Mouse (Mus musculus) intestine, postnatal 0 days (tissue): Measurements from ENCODE around the gene Olfr1504. TPM values are rescaled to one million over a fixed set of nuclear protein-coding genes. Genes with fewer than 3 reads are reported as not detected.
"Not testable (repeated sequence)": the region's sequence is repeated elsewhere in the genome, so short reads cannot be mapped to it uniquely, and the experiment has no call there.

Source experiments
- ATAC-seq: fragments of 200-750 bp; cut with Nextera tagmentation; 2 replicates; pipeline ENCODE4 v1.8.0; 2017; ENCODE audit warnings: mild to moderate bottlenecking, moderate TSS enrichment, moderate library complexity
- H3K27ac ChIP-seq: fragments of 300-500 bp; sonication (generic); 2 replicates; pipeline ENCODE4 v1.5.1; 2014; ENCODE audit warnings: mild to moderate bottlenecking, low read depth, low read length, moderate library complexity
- H3K27me3 ChIP-seq: fragments of 300-500 bp; sonication (generic); replicated peaks from 2 replicates; pipeline ENCODE4 v1.6.1; 2014; ENCODE audit warnings: low read length, mixed read lengths; ENCODE audit not compliant: control insufficient read depth, insufficient read depth
- H3K36me3 ChIP-seq: fragments of 300-500 bp; sonication (generic); 2 replicates; pipeline ENCODE4 v1.6.1; 2014; ENCODE audit warnings: mild to moderate bottlenecking, moderate library complexity; ENCODE audit not compliant: control insufficient read depth, insufficient read depth
- H3K4me1 ChIP-seq: fragments of 300-500 bp; sonication (generic); replicated peaks from 2 replicates; pipeline ENCODE4 v1.6.1; 2014; ENCODE audit warnings: antibody characterized with exemption, low read length, mixed read lengths; ENCODE audit not compliant: control insufficient read depth, insufficient read depth
- H3K4me2 ChIP-seq: fragments of 300-500 bp; sonication (generic); replicated peaks from 2 replicates; pipeline ENCODE4 v1.6.1; 2014; ENCODE audit warnings: low read depth, mild to moderate bottlenecking, moderate library complexity
- H3K4me3 ChIP-seq: fragments of 300-500 bp; sonication (generic); 2 replicates; pipeline ENCODE4 v1.5.1; 2014; ENCODE audit warnings: low read depth, low read length
- H3K9ac ChIP-seq: fragments of 300-500 bp; sonication (generic); 2 replicates; pipeline ENCODE4 v1.6.1; 2014; ENCODE audit warnings: mild to moderate bottlenecking, low read depth, low read length
- H3K9me3 ChIP-seq: fragments of 300-500 bp; sonication (generic); 2 replicates; pipeline ENCODE4 v1.6.1; 2016; ENCODE audit warnings: mixed run types; ENCODE audit not compliant: control insufficient read depth
- CTCF ChIP-seq: sonication (generic); IDR thresholded peaks from 2 replicates; pipeline ENCODE4 v1.5.1; 2016; ENCODE audit warnings: low read depth, mild to moderate bottlenecking, control low read depth, antibody characterized with exemption, moderate library complexity
- WGBS: fragments of 180-500 bp; shearing (Covaris S2); extraction: QIAGEN DNeasy Blood & Tissue Kit; methylation state at CpG from one replicate; pipeline ENCODE4 v1.1.7; 2014; 5-methylcytosine and 5-hydroxymethylcytosine counted together
- polyA plus RNA-seq: library from polyadenylated mRNA; unstranded; fragments of >200 nt; fragmentation: Nextera tagmentation; extraction: Ambion mirVana; gene quantifications from 2 replicates; pipeline ENCODE4 v1.2.1, GENCODE M21; 2015

Olfr1504 gene
- not detected in 2 replicates for polyA plus RNA-seq

DNA sequence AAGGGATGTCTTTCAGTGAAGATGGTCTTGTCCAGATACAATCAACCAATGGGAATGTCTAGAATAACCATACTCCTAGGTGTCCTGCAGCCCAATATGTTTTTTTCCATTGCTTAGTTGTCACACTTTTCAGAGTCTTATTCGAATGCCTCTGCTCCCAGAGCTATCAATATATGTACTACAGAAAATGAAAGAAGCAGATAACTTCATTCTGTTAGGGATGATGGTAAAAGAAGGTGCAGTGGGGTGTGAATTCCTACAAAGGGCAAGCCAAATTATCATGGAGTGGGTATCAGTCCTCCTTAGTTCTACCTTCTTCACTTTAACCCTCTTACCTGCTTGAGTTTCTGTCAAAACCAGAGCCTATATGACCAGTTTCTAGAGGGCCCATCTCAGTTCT is at the start of gene Olfr1504:
Gene Olfr1504, minus strand, starts transcription at position 101 of the 400 bp plus-strand sequence.
- no peak within 1 kb of the TSS for H3K27ac ChIP-seq
- TF ChIP-seq CTCF: no peak
- no peaks in the 10 kb centered on the region for H3K9me3 ChIP-seq
- H3K27me3 ChIP-seq: no peaks in the 10 kb centered on the region
- no peak within 1 kb of the TSS for H3K4me3 ChIP-seq
- H3K9ac ChIP-seq: no peak within 1 kb of the TSS
- no peaks in the 10 kb centered on the region for H3K36me3 ChIP-seq
- no peak within 1 kb of the TSS for H3K4me2 ChIP-seq
- no peaks in the 10 kb centered on the region for H3K4me1 ChIP-seq
- no peak for ATAC-seq
- 63% methylated on average over 1 of the region's 1 CpGs for WGBS

DNA sequence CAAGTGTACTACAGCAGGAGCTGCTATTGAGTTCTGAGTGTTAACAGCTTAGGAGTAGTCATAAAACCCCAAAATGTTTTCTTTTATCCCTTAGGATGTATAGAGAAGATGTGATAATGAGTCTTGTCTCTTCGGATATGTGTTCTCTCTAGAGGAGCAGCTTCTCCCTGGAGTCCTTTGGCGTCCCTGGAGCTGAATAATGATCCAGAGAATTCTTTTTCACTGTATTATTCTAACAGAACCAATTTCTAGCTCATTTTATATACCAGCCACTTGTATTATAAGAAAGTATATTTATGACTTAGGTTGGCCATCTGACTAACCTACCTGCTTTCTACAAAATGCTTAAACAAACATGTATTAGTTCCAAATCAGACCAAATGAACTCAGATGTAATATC is 15.5 kb upstream of the Olfr1504 start, which contains the start of gene Olfr1505:
Gene Olfr1505, plus strand, starts transcription at position 301 of the 400 bp plus-strand sequence.
- Histone ChIP-seq H3K4me3 (no peak within 1 kb of the TSS), H3K9ac (no peak within 1 kb of the TSS), H3K4me1 (no peaks in the 10 kb centered on the region), H3K27ac (no peak within 1 kb of the TSS), H3K4me2 (no peak within 1 kb of the TSS), H3K36me3 (no peaks in the 10 kb centered on the region), H3K9me3 (no peaks in the 10 kb centered on the region), H3K27me3 (no peaks in the 10 kb centered on the region)
- 61% methylated on average over 2 of the region's 2 CpGs for WGBS
- no peak for ATAC-seq
- no peak for TF ChIP-seq CTCF

DNA sequence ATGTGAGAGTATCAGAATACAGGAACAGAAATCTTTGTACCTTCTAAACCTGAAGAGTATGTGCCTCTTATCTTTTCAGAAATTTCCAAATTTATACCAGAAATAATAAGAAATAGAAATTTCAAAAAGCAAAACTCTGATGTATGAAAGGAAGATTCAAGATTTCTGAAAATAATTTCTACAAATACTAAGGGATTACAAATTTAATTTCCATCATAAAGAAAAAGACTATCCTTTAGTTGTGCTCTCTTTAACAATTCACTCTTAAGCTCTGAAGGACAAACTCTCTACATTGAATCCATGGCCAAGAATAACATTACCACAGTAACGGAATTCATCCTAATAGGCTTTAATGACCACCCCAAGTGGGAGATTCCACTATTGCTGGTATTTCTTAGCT is 36.2 kb downstream of the Olfr1504 start, which contains the start of gene Olfr1502:
Gene Olfr1502, plus strand, starts transcription at position 301 of the 400 bp plus-strand sequence.
- no peaks in the 10 kb centered on the region for H3K4me1 ChIP-seq
- WGBS: 79% methylated on average over 1 of the region's 1 CpGs
- H3K27ac ChIP-seq: no peak within 1 kb of the TSS
- no peaks in the 10 kb centered on the region for H3K9me3 ChIP-seq
- TF ChIP-seq CTCF: no peak
- no peak for ATAC-seq
- H3K36me3 ChIP-seq: no peaks in the 10 kb centered on the region
- H3K4me3 ChIP-seq: no peak within 1 kb of the TSS
- H3K4me2 ChIP-seq: no peak within 1 kb of the TSS
- H3K27me3 ChIP-seq: no peaks in the 10 kb centered on the region
- H3K9ac ChIP-seq: no peak within 1 kb of the TSS

DNA sequence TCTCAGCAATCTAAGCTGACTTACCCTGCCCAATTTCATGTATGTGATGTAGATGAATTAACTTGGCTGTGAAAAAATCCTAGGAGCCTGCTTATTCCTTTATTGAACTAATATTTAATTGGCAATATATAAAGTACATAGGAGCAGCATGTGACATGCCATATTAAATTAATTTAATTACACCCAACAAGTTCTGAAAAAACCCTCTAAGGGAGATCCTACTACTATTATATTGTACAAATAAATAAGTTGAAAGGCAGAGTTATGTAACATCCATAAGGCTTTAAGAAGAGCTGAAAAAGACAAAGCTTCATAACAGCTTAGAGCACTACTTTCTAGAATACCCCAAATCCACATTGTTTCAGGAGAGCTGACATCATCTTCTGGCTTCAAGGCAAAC is 47.1 kb downstream of the Olfr1504 start, which contains the start of gene Olfr1501:
Gene Olfr1501, minus strand, starts transcription at position 101 of the 400 bp plus-strand sequence.
- H3K4me3 ChIP-seq: not testable (repeated sequence)

More for the DNA sequence above, 47.1 kb downstream of the Olfr1504 start, which contains the start of gene Olfr1501:
- not testable (repeated sequence) for H3K4me2 ChIP-seq, H3K27me3 ChIP-seq, H3K27ac ChIP-seq, H3K9ac ChIP-seq, H3K4me1 ChIP-seq, ATAC-seq, H3K36me3 ChIP-seq, H3K9me3 ChIP-seq

Other genes starting within 250 kb of the Olfr1504 start
- gene Olfr1490, start 246.8 kb downstream of the Olfr1504 start, polyA plus RNA-seq: not detected in 2 replicates
- not detected in 2 replicates for gene Olfr1491, start 200.7 kb downstream of the Olfr1504 start, polyA plus RNA-seq
- not detected in 2 replicates for gene Olfr1493-ps1, start 174.7 kb downstream of the Olfr1504 start, polyA plus RNA-seq
- gene Olfr1494, start 158.2 kb downstream of the Olfr1504 start, polyA plus RNA-seq: not detected in 2 replicates
- gene Olfr1495, start 133.3 kb downstream of the Olfr1504 start, polyA plus RNA-seq: not detected in 2 replicates
- not detected in 2 replicates for gene Olfr1496, start 120.0 kb downstream of the Olfr1504 start, polyA plus RNA-seq
- not detected in 2 replicates for gene Olfr1497, start 99.7 kb downstream of the Olfr1504 start, polyA plus RNA-seq
- gene Olfr1499, start 78.5 kb downstream of the Olfr1504 start, polyA plus RNA-seq: not detected in 2 replicates
- not detected in 2 replicates for gene Olfr1500, start 67.4 kb downstream of the Olfr1504 start, polyA plus RNA-seq
- not detected in 2 replicates for gene Olfr1501, start 47.2 kb downstream of the Olfr1504 start, polyA plus RNA-seq
- not detected in 2 replicates for gene Olfr1502, start 36.1 kb downstream of the Olfr1504 start, polyA plus RNA-seq
- not detected in 2 replicates for gene Olfr1505, start 15.6 kb upstream of the Olfr1504 start, polyA plus RNA-seq